Mouse (Mus musculus): ENCODE results near the gene Spdye4c. TPM values are rescaled to one million over a fixed set of nuclear protein-coding genes. Genes with fewer than 3 reads are reported as not detected.

Spdye4c gene
- polyA plus RNA-seq, 1 experiment from 2014 or later = not detected

DNA sequence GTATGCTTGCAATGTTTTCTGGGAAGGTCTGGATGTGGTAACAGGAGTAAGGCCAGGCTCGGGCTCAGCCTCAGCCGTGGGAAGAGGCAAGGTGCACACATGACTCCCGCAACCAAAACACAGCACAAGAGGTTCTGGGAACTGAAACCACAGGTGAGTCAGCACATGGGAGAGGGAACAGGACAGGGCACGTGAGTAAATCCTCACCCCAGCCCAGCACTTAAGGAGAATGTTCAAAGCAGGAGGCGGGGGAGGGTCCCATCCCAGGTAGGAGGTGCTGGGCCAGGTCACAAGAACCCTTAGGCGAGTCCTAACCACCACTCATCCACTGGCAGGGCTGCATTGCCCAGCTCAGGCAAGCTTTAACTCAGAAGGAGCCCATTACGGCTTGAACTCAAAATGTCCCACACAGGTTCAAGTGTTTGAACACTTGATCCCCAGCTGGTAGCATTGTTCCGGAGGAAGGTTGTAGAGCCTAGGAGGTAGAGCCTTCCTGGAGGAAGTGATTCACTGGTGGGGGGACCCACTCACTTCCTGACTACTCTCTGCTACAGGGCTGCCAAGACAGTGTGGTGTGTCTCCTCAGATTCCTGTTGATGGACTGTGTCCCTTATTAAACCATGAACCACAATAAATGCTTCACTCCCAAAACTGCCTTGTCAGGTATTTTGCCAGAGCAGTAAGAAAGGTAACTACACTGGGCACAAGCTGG, 38.8 kb upstream of the Spdye4c start:
- H3K4me1 ChIP-seq (ENCODE audit: control insufficient read depth, insufficient read depth, low read length) = no peaks in the 10 kb centered on the region
- H3K9me3 ChIP-seq (ENCODE audit: control insufficient read depth, low read length) = no peaks in the 10 kb centered on the region
- no peak overlapping the region for H3K9ac ChIP-seq (ENCODE audit: low read length)
- WGBS = 76% methylated on average over 8 of the region's 8 CpGs
- no peaks in the 10 kb centered on the region for H3K36me3 ChIP-seq (ENCODE audit: control insufficient read depth, insufficient read depth, low read length)
- no peak overlapping the region for H3K27ac ChIP-seq (replicated peaks; ENCODE audit: low read depth, low read length)
- H3K4me3 ChIP-seq (ENCODE audit: low read depth, low read length) = no peak overlapping the region
- no peaks in the 10 kb centered on the region for H3K27me3 ChIP-seq (ENCODE audit: control insufficient read depth, insufficient read depth, low read length)
- DNase-seq (ENCODE audit: low spot score) (no peak), ATAC-seq (ENCODE audit: insufficient number of reproducible peaks, low FRiP score, low TSS enrichment, low read depth) (no peak)
- H3K4me2 ChIP-seq (ENCODE audit: low read depth, severe bottlenecking) = no peak overlapping the region

- ATAC-seq (ENCODE audit: insufficient number of reproducible peaks, low FRiP score, low TSS enrichment, low read depth) = no peak
- Histone ChIP-seq H3K36me3 (ENCODE audit: control insufficient read depth, insufficient read depth, low read length) (no peaks in the 10 kb centered on the region), H3K27ac (replicated peaks; ENCODE audit: low read depth, low read length) (no peak overlapping the region), H3K9me3 (ENCODE audit: control insufficient read depth, low read length) (no peaks in the 10 kb centered on the region), H3K4me1 (ENCODE audit: control insufficient read depth, insufficient read depth, low read length) (no peaks in the 10 kb centered on the region), H3K4me2 (ENCODE audit: low read depth, severe bottlenecking) (no peak overlapping the region), H3K4me3 (ENCODE audit: low read depth, low read length) (no peak overlapping the region), H3K9ac (ENCODE audit: low read length) (no peak overlapping the region), H3K27me3 (ENCODE audit: control insufficient read depth, insufficient read depth, low read length) (no peaks in the 10 kb centered on the region)
- WGBS = 89% methylated on average over 8 of the region's 8 CpGs
- no peak for DNase-seq (ENCODE audit: low spot score)
These were observed 38.0 kb upstream of the Spdye4c start for GRCm38 (mm10) chr2:128552798-128553720.

DNA sequence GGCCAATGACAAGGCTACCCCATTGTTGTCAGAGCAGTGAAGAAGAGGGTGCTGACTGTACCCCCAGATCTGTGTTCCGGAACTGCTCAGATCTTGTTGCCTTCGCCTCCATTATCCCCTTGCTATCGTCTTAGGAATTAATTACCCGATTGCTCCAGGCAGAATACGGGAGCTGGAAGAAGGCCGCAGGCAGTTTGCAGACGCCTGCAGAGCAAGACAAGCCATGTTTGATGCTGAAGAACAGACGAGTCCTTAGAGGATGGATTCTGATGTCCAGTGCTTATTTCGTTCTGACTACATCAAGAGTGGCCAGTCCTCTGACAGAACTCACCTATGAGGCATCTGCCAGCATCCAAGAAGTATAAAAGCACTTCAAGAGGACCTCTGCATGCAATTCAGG, 35.9 kb upstream of the Spdye4c start:
- DNase-seq (ENCODE audit: low spot score) (no peak), ATAC-seq (ENCODE audit: insufficient number of reproducible peaks, low FRiP score, low TSS enrichment, low read depth) (no peak)
- Histone ChIP-seq H3K9ac (ENCODE audit: low read length) (no peak overlapping the region), H3K36me3 (ENCODE audit: control insufficient read depth, insufficient read depth, low read length) (no peaks in the 10 kb centered on the region), H3K27me3 (ENCODE audit: control insufficient read depth, insufficient read depth, low read length) (no peaks in the 10 kb centered on the region), H3K27ac (replicated peaks; ENCODE audit: low read depth, low read length) (no peak overlapping the region), H3K4me3 (ENCODE audit: low read depth, low read length) (no peak overlapping the region), H3K9me3 (ENCODE audit: control insufficient read depth, low read length) (no peaks in the 10 kb centered on the region), H3K4me1 (ENCODE audit: control insufficient read depth, insufficient read depth, low read length) (no peaks in the 10 kb centered on the region), H3K4me2 (ENCODE audit: low read depth, severe bottlenecking) (no peak overlapping the region)
- 82% methylated on average over 9 of the region's 9 CpGs for WGBS

DNA sequence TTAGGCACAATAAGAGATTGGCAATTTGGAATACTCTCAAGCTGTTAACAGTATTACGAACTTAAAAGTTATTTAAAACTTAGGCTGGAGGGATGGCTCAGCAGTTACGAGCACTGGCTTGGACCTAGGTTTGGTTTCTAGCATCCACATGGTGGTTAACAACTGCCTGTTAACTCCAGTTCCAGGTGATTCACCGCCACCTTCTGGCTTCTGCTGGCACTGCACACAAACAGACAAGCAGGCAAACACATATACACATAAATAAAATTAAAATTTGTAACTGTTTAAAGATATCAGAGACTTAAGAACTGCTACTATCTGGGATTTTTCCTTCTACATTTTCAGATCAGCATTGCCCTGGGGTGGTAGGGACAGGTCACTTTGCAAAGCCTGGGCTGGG, 26.8 kb upstream of the Spdye4c start:
- Histone ChIP-seq H3K27me3 (ENCODE audit: control insufficient read depth, insufficient read depth, low read length) (no peaks in the 10 kb centered on the region), H3K4me2 (ENCODE audit: low read depth, severe bottlenecking) (no peak overlapping the region), H3K4me3 (ENCODE audit: low read depth, low read length) (no peak overlapping the region), H3K9ac (ENCODE audit: low read length) (no peak overlapping the region), H3K27ac (replicated peaks; ENCODE audit: low read depth, low read length) (no peak overlapping the region), H3K4me1 (ENCODE audit: control insufficient read depth, insufficient read depth, low read length) (no peaks in the 10 kb centered on the region), H3K36me3 (ENCODE audit: control insufficient read depth, insufficient read depth, low read length) (no peaks in the 10 kb centered on the region), H3K9me3 (ENCODE audit: control insufficient read depth, low read length) (no peaks in the 10 kb centered on the region)
- DNase-seq (ENCODE audit: low spot score) = no peak
- WGBS = 82% methylated on average over 3 of the region's 3 CpGs
- no peak for ATAC-seq (ENCODE audit: insufficient number of reproducible peaks, low FRiP score, low TSS enrichment, low read depth)

- H3K9ac ChIP-seq (ENCODE audit: low read length) = no peak overlapping the region
- no peak overlapping the region for H3K4me3 ChIP-seq (ENCODE audit: low read depth, low read length)
- no peak overlapping the region for H3K4me2 ChIP-seq (ENCODE audit: low read depth, severe bottlenecking)
- DNase-seq (ENCODE audit: low spot score) (no peak), ATAC-seq (ENCODE audit: insufficient number of reproducible peaks, low FRiP score, low TSS enrichment, low read depth) (no peak)
- no peaks in the 10 kb centered on the region for H3K36me3 ChIP-seq (ENCODE audit: control insufficient read depth, insufficient read depth, low read length)
- no peaks in the 10 kb centered on the region for H3K27me3 ChIP-seq (ENCODE audit: control insufficient read depth, insufficient read depth, low read length)
- 60% methylated on average over 8 of the region's 8 CpGs for WGBS
- no peaks in the 10 kb centered on the region for H3K9me3 ChIP-seq (ENCODE audit: control insufficient read depth, low read length)
- no peaks in the 10 kb centered on the region for H3K4me1 ChIP-seq (ENCODE audit: control insufficient read depth, insufficient read depth, low read length)
- H3K27ac ChIP-seq (replicated peaks; ENCODE audit: low read depth, low read length) = no peak overlapping the region
These were observed 25.1 kb upstream of the Spdye4c start for GRCm38 (mm10) chr2:128565904-128566303.

GRCm38 (mm10) chr2:128566304-128567147, 24.5 kb upstream of the Spdye4c start:
- Histone ChIP-seq H3K4me1 (ENCODE audit: control insufficient read depth, insufficient read depth, low read length) (no peaks in the 10 kb centered on the region), H3K9ac (ENCODE audit: low read length) (no peak overlapping the region), H3K4me2 (ENCODE audit: low read depth, severe bottlenecking) (no peak overlapping the region), H3K27ac (replicated peaks; ENCODE audit: low read depth, low read length) (no peak overlapping the region), H3K4me3 (ENCODE audit: low read depth, low read length) (no peak overlapping the region), H3K9me3 (ENCODE audit: control insufficient read depth, low read length) (no peaks in the 10 kb centered on the region), H3K27me3 (ENCODE audit: control insufficient read depth, insufficient read depth, low read length) (no peaks in the 10 kb centered on the region), H3K36me3 (ENCODE audit: control insufficient read depth, insufficient read depth, low read length) (no peaks in the 10 kb centered on the region)
- DNase-seq (ENCODE audit: low spot score) (peak; percentile 48), ATAC-seq (ENCODE audit: insufficient number of reproducible peaks, low FRiP score, low TSS enrichment, low read depth) (0 out of 2 replicates have a peak, but pooled peaks have one; percentile 31)
- 67% methylated on average over 10 of the region's 10 CpGs for WGBS

DNA sequence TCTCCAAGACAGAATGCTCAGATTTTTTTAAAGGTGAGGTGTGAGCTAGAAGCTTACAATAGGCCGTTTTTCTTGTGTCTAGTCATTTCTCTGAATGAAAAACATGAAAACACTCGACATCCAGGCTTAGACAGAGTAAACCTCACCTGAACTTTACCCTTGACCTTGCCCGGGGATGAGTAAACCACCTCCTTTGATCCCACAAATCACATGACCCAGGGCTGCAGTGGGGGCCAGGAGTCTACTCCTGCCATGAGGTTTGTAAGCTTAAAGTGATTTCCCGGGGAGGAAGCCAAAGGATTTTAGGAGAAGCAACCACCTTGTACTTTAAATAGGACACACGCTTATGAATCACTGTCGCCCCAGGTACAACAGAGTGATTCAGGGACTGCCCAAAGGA, 23.0 kb upstream of the Spdye4c start:
- H3K36me3 ChIP-seq (ENCODE audit: control insufficient read depth, insufficient read depth, low read length) = no peaks in the 10 kb centered on the region
- no peaks in the 10 kb centered on the region for H3K27me3 ChIP-seq (ENCODE audit: control insufficient read depth, insufficient read depth, low read length)
- no peak overlapping the region for H3K4me2 ChIP-seq (ENCODE audit: low read depth, severe bottlenecking)
- no peak overlapping the region for H3K9ac ChIP-seq (ENCODE audit: low read length)
- ATAC-seq (ENCODE audit: insufficient number of reproducible peaks, low FRiP score, low TSS enrichment, low read depth) = no peak
- H3K4me3 ChIP-seq (ENCODE audit: low read depth, low read length) = no peak overlapping the region
- 58% methylated on average over 6 of the region's 6 CpGs for WGBS
- DNase-seq (ENCODE audit: low spot score) = no peak
- H3K27ac ChIP-seq (replicated peaks; ENCODE audit: low read depth, low read length) = no peak overlapping the region
- H3K4me1 ChIP-seq (ENCODE audit: control insufficient read depth, insufficient read depth, low read length) = no peaks in the 10 kb centered on the region
- no peaks in the 10 kb centered on the region for H3K9me3 ChIP-seq (ENCODE audit: control insufficient read depth, low read length)

GRCm38 (mm10) chr2:128568490-128568889, 22.5 kb upstream of the Spdye4c start:
- no peak overlapping the region for H3K9ac ChIP-seq (ENCODE audit: low read length)
- no peak for ATAC-seq (ENCODE audit: insufficient number of reproducible peaks, low FRiP score, low TSS enrichment, low read depth)
- no peaks in the 10 kb centered on the region for H3K4me1 ChIP-seq (ENCODE audit: control insufficient read depth, insufficient read depth, low read length)
- no peak overlapping the region for H3K27ac ChIP-seq (replicated peaks; ENCODE audit: low read depth, low read length)
- WGBS = 18% methylated on average over 4 of the region's 4 CpGs
- no peaks in the 10 kb centered on the region for H3K36me3 ChIP-seq (ENCODE audit: control insufficient read depth, insufficient read depth, low read length)
- H3K4me3 ChIP-seq (ENCODE audit: low read depth, low read length) = no peak overlapping the region
- no peaks in the 10 kb centered on the region for H3K27me3 ChIP-seq (ENCODE audit: control insufficient read depth, insufficient read depth, low read length)
- H3K4me2 ChIP-seq (ENCODE audit: low read depth, severe bottlenecking) = no peak overlapping the region
- DNase-seq (ENCODE audit: low spot score) = no peak
- no peaks in the 10 kb centered on the region for H3K9me3 ChIP-seq (ENCODE audit: control insufficient read depth, low read length)

Measured in limb, embryonic 11.5 days (tissue).